Mouse (Mus musculus) heart, embryonic 14.5 days (tissue): Measurements from ENCODE around the gene Shisa9. TPM values are rescaled to one million over a fixed set of nuclear protein-coding genes. Genes with fewer than 3 reads are reported as not detected.

Experiments
- ATAC-seq: fragments of 200-750 bp; cut with Nextera tagmentation; 2 replicates; pipeline ENCODE4 v1.8.0; 2017; ENCODE audit warnings: low read depth, moderate TSS enrichment; ENCODE audit not compliant: insufficient number of reproducible peaks, insufficient read depth, low FRiP score
- H3K27ac ChIP-seq, 2 experiments: fragments of 200-500 bp in 1 of 2; fragments of 300-500 bp in 1 of 2; sonication (generic) in 1 of 2; replicated peaks in 1 of 2; 2 replicates each; pipeline ENCODE4 v1.5.1; 2012 to 2014; ENCODE audit warnings: low read depth in 2 of 2, low read length in 2 of 2, control low read depth in 1 of 2, mild to moderate bottlenecking in 1 of 2, mixed read lengths in 1 of 2; ENCODE audit not compliant: control insufficient read depth in 1 of 2, insufficient read depth in 1 of 2
- H3K27me3 ChIP-seq: fragments of 300-500 bp; sonication (generic); 2 replicates; pipeline ENCODE4 v1.6.1; 2014; ENCODE audit warnings: mild to moderate bottlenecking, low read length, control low read depth; ENCODE audit not compliant: control insufficient read depth, insufficient read depth
- H3K36me3 ChIP-seq: fragments of 300-500 bp; sonication (generic); 2 replicates; pipeline ENCODE4 v1.6.1; 2014; ENCODE audit warnings: mild to moderate bottlenecking, control low read depth, low read length, mixed read lengths; ENCODE audit not compliant: control insufficient read depth, insufficient read depth
- H3K4me1 ChIP-seq, 2 experiments: fragments of 200-500 bp in 1 of 2; fragments of 300-500 bp in 1 of 2; sonication (generic) in 1 of 2; 2 replicates each; pipeline ENCODE4 v1.6.1; 2012 to 2014; ENCODE audit warnings: low read length in 2 of 2, control low read depth in 1 of 2, mixed read lengths in 1 of 2; ENCODE audit not compliant: control insufficient read depth in 2 of 2, insufficient read depth in 2 of 2
- H3K4me2 ChIP-seq: fragments of 300-500 bp; sonication (generic); 2 replicates; pipeline ENCODE4 v1.6.1; 2014; ENCODE audit warnings: mild to moderate bottlenecking, low read length
- H3K4me3 ChIP-seq, 2 experiments: fragments of 200-500 bp in 1 of 2; fragments of 300-500 bp in 1 of 2; sonication (generic) in 1 of 2; 2 replicates each; pipeline ENCODE4 v1.5.1; 2012 to 2014; ENCODE audit warnings: low read length in 2 of 2, mild to moderate bottlenecking in 2 of 2, control low read depth in 1 of 2, low read depth in 1 of 2, moderate library complexity in 1 of 2; ENCODE audit not compliant: control insufficient read depth in 1 of 2, insufficient read depth in 1 of 2
- H3K9ac ChIP-seq: fragments of 300-500 bp; sonication (generic); 2 replicates; pipeline ENCODE4 v1.6.1; 2014; ENCODE audit warnings: mild to moderate bottlenecking, low read length
- H3K9me3 ChIP-seq: fragments of 300-500 bp; sonication (generic); 2 replicates; pipeline ENCODE4 v1.6.1; 2016; ENCODE audit warnings: low read length, control low read depth; ENCODE audit not compliant: control insufficient read depth
- WGBS: fragments of 180-500 bp; shearing (Covaris S2); extraction: QIAGEN DNeasy Blood & Tissue Kit; methylation state at CpG from one replicate; pipeline ENCODE4 v1.1.7; 2014; 5-methylcytosine and 5-hydroxymethylcytosine counted together
- polyA plus RNA-seq: library from polyadenylated mRNA; unstranded; fragments of >200 nt; fragmentation: Nextera tagmentation; extraction: Ambion mirVana; gene quantifications from 2 replicates; pipeline ENCODE4 v1.2.1, GENCODE M21; 2014

Shisa9 gene
- polyA plus RNA-seq, 1 experiment from 2014 or later: 0.88 TPM

DNA sequence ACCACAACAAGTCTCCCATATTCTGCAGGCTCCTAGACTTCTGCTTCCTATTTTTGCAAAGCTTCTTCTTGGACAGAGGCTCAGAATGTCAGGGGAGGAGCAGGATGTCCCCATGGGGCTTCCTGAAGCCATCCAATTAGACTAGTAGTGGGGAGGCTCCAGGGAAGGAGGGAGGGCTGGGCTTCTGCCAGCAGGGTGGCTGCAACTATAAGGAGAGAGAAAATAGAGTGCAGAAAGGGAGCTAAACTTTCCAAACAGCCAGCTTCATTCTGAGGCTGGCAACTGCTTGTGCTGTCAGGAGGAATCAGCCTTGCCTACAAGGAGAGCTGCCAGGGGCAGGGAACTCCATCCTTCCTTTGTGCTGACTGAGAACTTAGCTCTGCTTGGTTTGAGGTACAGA, 162.8 kb downstream of the Shisa9 start:
- H3K27ac ChIP-seq: no peak overlapping the region
- H3K4me3 ChIP-seq: no peak overlapping the region
- no peak overlapping the region for H3K4me2 ChIP-seq
- H3K36me3 ChIP-seq: no peaks in the 10 kb centered on the region
- ATAC-seq: no peak
- no peak overlapping the region for H3K9ac ChIP-seq
- no peaks in the 10 kb centered on the region for H3K27me3 ChIP-seq
- H3K4me1 ChIP-seq: peaks cover under 1 to 2% of the 10 kb centered on the region in 2 experiments; a peak in 2 of 4 replicates
- no peaks in the 10 kb centered on the region for H3K9me3 ChIP-seq

DNA sequence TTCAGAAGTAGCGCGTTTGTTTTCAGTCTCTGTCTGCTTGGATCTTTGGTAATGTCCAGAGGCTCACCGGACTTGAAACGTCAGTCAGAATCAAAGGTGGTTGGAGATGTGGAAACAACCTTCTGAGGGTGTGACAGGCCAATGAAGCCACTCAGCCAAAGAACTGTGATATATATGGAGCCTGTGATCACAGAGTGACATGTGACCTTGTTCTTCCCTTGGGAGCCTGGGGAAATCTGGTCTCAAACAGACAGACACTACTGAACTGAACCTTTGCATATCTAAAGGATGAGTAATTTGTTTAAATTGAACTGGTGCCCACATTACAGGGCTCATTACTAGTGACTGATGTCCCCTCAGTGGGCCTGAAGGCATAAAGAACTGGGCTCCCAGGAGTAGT, 168.1 kb downstream of the Shisa9 start:
- peaks cover 0 to 4% of the 10 kb centered on the region in 2 experiments; a peak in 1 of 4 replicates for H3K4me1 ChIP-seq
- 62% methylated on average over 4 of the region's 4 CpGs for WGBS
- no peaks in the 10 kb centered on the region for H3K9me3 ChIP-seq
- no peak for ATAC-seq
- no peak overlapping the region for H3K9ac ChIP-seq
- H3K36me3 ChIP-seq: no peaks in the 10 kb centered on the region
- H3K27me3 ChIP-seq: no peaks in the 10 kb centered on the region
- H3K4me3 ChIP-seq: no peak overlapping the region
- no peak overlapping the region for H3K27ac ChIP-seq
- no peak overlapping the region for H3K4me2 ChIP-seq

DNA sequence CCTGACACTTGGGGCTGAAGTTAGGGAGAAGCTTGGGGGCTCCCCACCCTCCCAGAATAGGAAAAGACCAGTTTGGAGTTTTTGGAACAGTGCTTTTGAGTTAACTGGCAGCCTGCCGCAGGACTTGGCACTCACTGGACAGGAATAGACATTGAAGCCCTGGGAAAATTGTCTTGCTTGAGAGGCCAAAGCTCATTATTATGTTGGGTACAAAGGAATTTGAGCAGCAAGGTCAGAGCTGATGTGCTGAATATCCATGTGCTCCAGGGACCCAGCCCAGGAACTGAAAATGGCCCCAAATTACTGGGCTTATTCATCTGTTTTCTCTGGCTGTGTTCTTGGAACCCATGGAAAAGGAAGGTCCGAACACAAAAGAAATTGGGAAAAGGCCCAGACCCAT, 170.6 kb downstream of the Shisa9 start:
- Histone ChIP-seq H3K4me1 (peaks cover 0 to 4% of the 10 kb centered on the region in 2 experiments; a peak in 1 of 4 replicates), H3K9ac (no peak overlapping the region), H3K4me3 (no peak overlapping the region), H3K9me3 (no peaks in the 10 kb centered on the region), H3K36me3 (no peaks in the 10 kb centered on the region), H3K4me2 (no peak overlapping the region), H3K27me3 (no peaks in the 10 kb centered on the region), H3K27ac (no peak overlapping the region)
- ATAC-seq: no peak
- WGBS: 76% methylated on average over 2 of the region's 2 CpGs

DNA sequence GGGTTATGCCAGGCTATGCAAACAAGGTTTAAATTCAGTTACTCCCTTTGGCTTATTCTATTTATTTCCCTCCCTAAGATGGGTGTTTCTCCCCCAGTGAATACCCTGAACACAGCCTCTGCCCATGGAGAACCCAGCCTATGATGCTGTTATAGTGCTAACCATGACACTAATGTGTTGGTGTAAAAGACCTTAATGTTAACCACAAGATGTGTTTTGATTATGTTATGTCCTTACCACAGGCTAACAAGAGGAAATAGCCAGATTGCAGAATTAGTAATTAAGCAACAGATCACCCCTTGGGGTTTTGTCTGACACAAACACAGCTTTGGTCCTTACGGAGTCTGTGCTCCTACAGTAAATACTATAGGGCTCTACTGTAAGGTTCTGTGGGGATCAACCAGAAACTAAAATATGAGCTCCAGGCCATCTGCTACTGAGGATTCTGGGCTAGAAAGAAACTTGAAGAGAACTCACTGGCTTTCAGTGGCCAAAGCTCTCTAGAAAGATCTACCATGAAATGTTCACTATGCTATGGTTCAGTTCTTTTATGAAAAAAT, 189.6 kb downstream of the Shisa9 start:
- Histone ChIP-seq H3K36me3 (no peaks in the 10 kb centered on the region), H3K4me1 (no peaks in the 10 kb centered on the region), H3K4me2 (no peak overlapping the region), H3K27ac (no peak overlapping the region), H3K4me3 (no peak overlapping the region), H3K9me3 (no peaks in the 10 kb centered on the region), H3K27me3 (no peaks in the 10 kb centered on the region), H3K9ac (no peak overlapping the region)
- no peak for ATAC-seq
- 83% methylated on average over 1 of the region's 1 CpGs for WGBS

DNA sequence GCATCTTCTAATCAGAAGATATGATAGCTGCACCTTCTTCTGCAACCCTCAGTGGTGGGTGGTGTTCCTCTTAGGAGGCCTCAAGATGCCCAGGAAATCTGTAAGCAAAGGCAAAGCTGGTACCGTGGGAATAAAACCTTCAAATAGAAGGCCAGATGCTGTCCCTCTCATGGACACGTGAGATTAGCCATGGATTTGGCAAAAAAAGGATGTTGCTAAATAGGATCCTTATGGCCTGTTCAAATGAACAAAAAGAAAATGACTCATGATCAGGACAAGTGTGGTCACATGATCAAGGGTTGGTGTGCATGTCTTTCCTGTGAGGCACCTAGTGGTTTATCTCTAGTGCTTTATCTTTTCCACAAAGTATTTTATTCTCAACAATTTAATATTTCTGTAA, 194.1 kb downstream of the Shisa9 start:
- no peaks in the 10 kb centered on the region for H3K27me3 ChIP-seq
- H3K4me3 ChIP-seq: no peak overlapping the region
- WGBS: 69% methylated on average over 2 of the region's 2 CpGs
- no peak overlapping the region for H3K4me2 ChIP-seq
- no peak for ATAC-seq
- H3K9me3 ChIP-seq: no peaks in the 10 kb centered on the region
- no peak overlapping the region for H3K9ac ChIP-seq
- no peaks in the 10 kb centered on the region for H3K36me3 ChIP-seq
- no peaks in the 10 kb centered on the region for H3K4me1 ChIP-seq
- H3K27ac ChIP-seq: no peak overlapping the region

DNA sequence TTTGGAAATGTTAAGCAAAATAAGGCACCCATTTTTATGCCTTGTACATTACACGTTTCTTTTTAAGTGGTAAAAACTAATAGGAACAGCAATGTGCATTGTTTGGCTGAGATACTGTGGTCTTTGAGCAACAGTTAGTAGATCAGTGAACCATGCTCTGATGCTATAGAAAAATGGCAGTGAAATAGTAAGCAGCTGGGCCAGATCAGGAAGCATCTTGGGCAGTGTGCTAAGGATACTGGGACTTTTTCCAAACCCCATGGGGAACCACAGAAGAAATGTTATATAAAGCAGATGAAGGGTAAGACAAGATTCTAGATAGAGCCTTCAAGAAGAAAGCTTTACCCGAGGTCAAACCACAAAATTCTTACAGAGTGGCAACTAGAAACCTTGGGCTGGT, 205.8 kb downstream of the Shisa9 start:
- no peak for ATAC-seq
- no peaks in the 10 kb centered on the region for H3K9me3 ChIP-seq

DNA sequence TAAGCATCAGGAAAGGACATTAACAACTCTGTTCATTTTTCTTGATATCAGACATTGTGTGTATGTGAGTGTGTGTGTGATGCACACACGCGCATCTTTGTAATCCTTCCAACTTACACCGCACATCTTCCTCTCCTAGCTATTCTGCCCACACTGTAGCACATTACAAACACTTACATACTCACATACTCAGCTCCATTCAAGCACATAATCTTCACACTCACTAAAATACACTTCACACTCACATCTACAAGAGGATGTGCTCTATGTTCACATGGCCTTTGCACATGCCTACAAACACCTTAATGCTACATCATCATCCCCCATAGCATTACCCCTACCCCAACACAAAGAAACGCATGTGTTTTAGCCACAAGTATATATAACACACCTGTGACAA, 212.9 kb downstream of the Shisa9 start:
- Histone ChIP-seq H3K27ac (no peak overlapping the region), H3K4me2 (no peak overlapping the region), H3K27me3 (no peaks in the 10 kb centered on the region), H3K4me3 (no peak overlapping the region), H3K4me1 (no peaks in the 10 kb centered on the region), H3K36me3 (no peaks in the 10 kb centered on the region), H3K9me3 (no peaks in the 10 kb centered on the region), H3K9ac (no peak overlapping the region)
- no peak for ATAC-seq
- 89% methylated on average over 4 of the region's 4 CpGs for WGBS

More for the DNA sequence above, 205.8 kb downstream of the Shisa9 start:
- H3K4me3 ChIP-seq: no peak overlapping the region
- WGBS: 66% methylated on average over 2 of the region's 2 CpGs
- no peak overlapping the region for H3K9ac ChIP-seq
- no peak overlapping the region for H3K4me2 ChIP-seq
- H3K27ac ChIP-seq: no peak overlapping the region
- no peaks in the 10 kb centered on the region for H3K27me3 ChIP-seq
- H3K4me1 ChIP-seq: no peaks in the 10 kb centered on the region
- H3K36me3 ChIP-seq: no peaks in the 10 kb centered on the region

DNA sequence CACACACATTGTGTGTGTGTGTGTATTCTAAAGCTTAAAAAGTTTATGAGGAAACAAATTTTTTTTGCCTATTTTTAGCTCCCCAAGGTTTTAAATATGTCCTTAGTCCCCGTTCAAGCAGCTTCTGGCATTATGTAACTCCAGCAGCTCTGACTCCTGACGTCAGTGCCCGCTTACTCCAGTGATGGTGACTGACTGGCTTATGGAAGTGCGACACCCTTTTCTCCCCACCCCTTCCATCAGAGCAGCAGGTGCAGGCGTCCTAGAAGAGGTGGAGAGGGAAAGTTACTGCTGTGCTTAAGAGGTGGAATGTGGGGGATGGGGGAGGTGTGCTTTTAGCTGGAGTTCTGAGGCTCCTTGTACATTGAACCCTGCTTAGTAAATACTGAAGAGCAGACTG, 213.7 kb downstream of the Shisa9 start:
- Histone ChIP-seq H3K27me3 (no peaks in the 10 kb centered on the region), H3K4me1 (no peaks in the 10 kb centered on the region), H3K4me3 (no peak overlapping the region), H3K27ac (no peak overlapping the region), H3K36me3 (no peaks in the 10 kb centered on the region), H3K9me3 (no peaks in the 10 kb centered on the region), H3K9ac (no peak overlapping the region), H3K4me2 (no peak overlapping the region)
- WGBS: 50% methylated on average over 5 of the region's 5 CpGs
- ATAC-seq: no peak
